Mouse (Mus musculus) midbrain, embryonic 15.5 days (tissue): ENCODE results near the gene Akap13. TPM values are rescaled to one million over a fixed set of nuclear protein-coding genes. Genes with fewer than 3 reads are reported as not detected.

Experiments
- ATAC-seq: fragments of 200-750 bp; cut with Nextera tagmentation; replicated peaks from 2 replicates; pipeline ENCODE4 v1.8.0; 2017; ENCODE audit warnings: moderate TSS enrichment
- H3K27ac ChIP-seq: fragments of 300-500 bp; sonication (generic); 2 replicates; pipeline ENCODE4 v1.5.1; 2015; ENCODE audit warnings: mild to moderate bottlenecking, inconsistent platforms
- H3K27me3 ChIP-seq: fragments of 300-500 bp; sonication (generic); replicated peaks from 2 replicates; pipeline ENCODE4 v1.6.1; 2015; ENCODE audit warnings: inconsistent platforms
- H3K36me3 ChIP-seq: fragments of 300-500 bp; sonication (generic); replicated peaks from 2 replicates; pipeline ENCODE4 v1.6.1; 2015; ENCODE audit warnings: inconsistent platforms
- H3K4me1 ChIP-seq: fragments of 300-500 bp; sonication (generic); 2 replicates; pipeline ENCODE4 v1.6.1; 2015; ENCODE audit warnings: inconsistent platforms
- H3K4me2 ChIP-seq: fragments of 300-500 bp; sonication (generic); 2 replicates; pipeline ENCODE4 v1.6.1; 2015; ENCODE audit warnings: inconsistent platforms, mild to moderate bottlenecking, moderate library complexity
- H3K4me3 ChIP-seq: fragments of 300-500 bp; sonication (generic); 2 replicates; pipeline ENCODE4 v1.5.1; 2015; ENCODE audit warnings: mild to moderate bottlenecking, inconsistent platforms
- H3K9ac ChIP-seq: fragments of 300-500 bp; sonication (generic); 2 replicates; pipeline ENCODE4 v1.6.1; 2015; ENCODE audit warnings: mild to moderate bottlenecking, inconsistent platforms
- H3K9me3 ChIP-seq: fragments of 300-500 bp; sonication (generic); 2 replicates; pipeline ENCODE4 v1.6.1; 2016; ENCODE audit warnings: inconsistent platforms
- WGBS: fragments of 180-500 bp; shearing (Covaris S2); methylation state at CpG from one replicate; pipeline ENCODE4 v1.1.7; 2015; ENCODE audit warnings: mixed read lengths; 5-methylcytosine and 5-hydroxymethylcytosine counted together
- polyA plus RNA-seq: library from polyadenylated mRNA; unstranded; fragments of >200 nt; fragmentation: Nextera tagmentation; extraction: Ambion mirVana; gene quantifications from 2 replicates; pipeline ENCODE4 v1.2.1, GENCODE M21; 2015

Akap13 gene
- polyA plus RNA-seq, 1 experiment from 2014 or later, result 16.1 TPM

- Histone ChIP-seq H3K9ac (no peak overlapping the region), H3K9me3 (no peaks in the 10 kb centered on the region), H3K27me3 (no peaks in the 10 kb centered on the region), H3K36me3 (no peaks in the 10 kb centered on the region), H3K4me1 (no peaks in the 10 kb centered on the region), H3K4me3 (no peak overlapping the region), H3K4me2 (no peak overlapping the region), H3K27ac (no peak overlapping the region)
- ATAC-seq, result no peak
- WGBS, result 91% methylated on average over 4 of the region's 4 CpGs
Measured at GRCm38 (mm10) chr7:75500793-75501192, 45.5 kb downstream of the Akap13 start.

GRCm38 (mm10) chr7:75504524-75504923 lies 49.2 kb downstream of the Akap13 start:
- Histone ChIP-seq H3K27ac (no peak overlapping the region), H3K4me1 (no peaks in the 10 kb centered on the region), H3K4me3 (no peak overlapping the region), H3K36me3 (no peaks in the 10 kb centered on the region), H3K27me3 (no peaks in the 10 kb centered on the region), H3K9ac (no peak overlapping the region), H3K4me2 (no peak overlapping the region), H3K9me3 (no peaks in the 10 kb centered on the region)
- ATAC-seq, result no peak
- 64% methylated on average over 2 of the region's 2 CpGs for WGBS

- H3K4me3 ChIP-seq, result no peak overlapping the region
- no peaks in the 10 kb centered on the region for H3K27me3 ChIP-seq
- ATAC-seq, result no peak
- H3K9ac ChIP-seq, result no peak overlapping the region
- H3K4me2 ChIP-seq, result no peak overlapping the region
- H3K4me1 ChIP-seq, result no peaks in the 10 kb centered on the region
- no peak overlapping the region for H3K27ac ChIP-seq
- no peaks in the 10 kb centered on the region for H3K9me3 ChIP-seq
- 89% methylated on average over 4 of the region's 4 CpGs for WGBS
- no peaks in the 10 kb centered on the region for H3K36me3 ChIP-seq
Measured at GRCm38 (mm10) chr7:75506628-75507027, 51.3 kb downstream of the Akap13 start.

- WGBS, result 72% methylated on average over 5 of the region's 5 CpGs
Measured at GRCm38 (mm10) chr7:75509085-75509873, 53.9 kb downstream of the Akap13 start.

GRCm38 (mm10) chr7:75515472-75515871 lies 60.1 kb downstream of the Akap13 start:
- no peaks in the 10 kb centered on the region for H3K27me3 ChIP-seq
- H3K27ac ChIP-seq, result no peak overlapping the region
- H3K36me3 ChIP-seq, result no peaks in the 10 kb centered on the region
- no peaks in the 10 kb centered on the region for H3K9me3 ChIP-seq
- no peak overlapping the region for H3K4me2 ChIP-seq
- 0 out of 2 replicates have a peak, but pooled peaks cover 5% of the 10 kb centered on the region for H3K4me1 ChIP-seq
- no peak for ATAC-seq
- no peak overlapping the region for H3K9ac ChIP-seq
- 62% methylated on average over 6 of the region's 6 CpGs for WGBS
- no peak overlapping the region for H3K4me3 ChIP-seq

More at GRCm38 (mm10) chr7:75509085-75509873, 53.9 kb downstream of the Akap13 start:
- Histone ChIP-seq H3K27me3 (no peaks in the 10 kb centered on the region), H3K36me3 (no peaks in the 10 kb centered on the region), H3K4me3 (no peak overlapping the region), H3K9me3 (no peaks in the 10 kb centered on the region), H3K4me2 (no peak overlapping the region), H3K4me1 (no peaks in the 10 kb centered on the region), H3K27ac (no peak overlapping the region), H3K9ac (no peak overlapping the region)
- ATAC-seq, result no peak

GRCm38 (mm10) chr7:75516716-75517619 lies 61.6 kb downstream of the Akap13 start:
- no peaks in the 10 kb centered on the region for H3K36me3 ChIP-seq
- no peak for ATAC-seq
- H3K4me2 ChIP-seq, result no peak overlapping the region
- H3K27ac ChIP-seq, result no peak overlapping the region
- no peak overlapping the region for H3K4me3 ChIP-seq
- 0 out of 2 replicates have a peak, but pooled peaks cover 7% of the 10 kb centered on the region for H3K4me1 ChIP-seq
- no peak overlapping the region for H3K9ac ChIP-seq
- H3K9me3 ChIP-seq, result no peaks in the 10 kb centered on the region
- WGBS, result 87% methylated on average over 14 of the region's 14 CpGs
- H3K27me3 ChIP-seq, result no peaks in the 10 kb centered on the region

- no peak for ATAC-seq
- Histone ChIP-seq H3K9ac (no peak overlapping the region), H3K4me1 (0 out of 2 replicates have a peak, but pooled peaks cover 7% of the 10 kb centered on the region), H3K4me3 (no peak overlapping the region), H3K36me3 (no peaks in the 10 kb centered on the region), H3K27me3 (no peaks in the 10 kb centered on the region), H3K4me2 (no peak overlapping the region), H3K9me3 (no peaks in the 10 kb centered on the region), H3K27ac (no peak overlapping the region)
- WGBS, result 33% methylated on average over 6 of the region's 6 CpGs
Measured at GRCm38 (mm10) chr7:75520531-75520930, 65.2 kb downstream of the Akap13 start.

- no peak for ATAC-seq
- no peak overlapping the region for H3K4me2 ChIP-seq
- H3K9ac ChIP-seq, result no peak overlapping the region
- H3K36me3 ChIP-seq, result no peaks in the 10 kb centered on the region
- H3K4me3 ChIP-seq, result no peak overlapping the region
- H3K4me1 ChIP-seq, result 0 out of 2 replicates have a peak, but pooled peaks cover 7% of the 10 kb centered on the region
- 32% methylated on average over 3 of the region's 3 CpGs for WGBS
- no peaks in the 10 kb centered on the region for H3K9me3 ChIP-seq
- H3K27ac ChIP-seq, result no peak overlapping the region
- no peaks in the 10 kb centered on the region for H3K27me3 ChIP-seq
Measured at GRCm38 (mm10) chr7:75521199-75521598, 65.9 kb downstream of the Akap13 start.

- no peak for ATAC-seq
- H3K4me2 ChIP-seq, result no peak overlapping the region
- H3K4me3 ChIP-seq, result no peak overlapping the region
- H3K9ac ChIP-seq, result no peak overlapping the region
- no peaks in the 10 kb centered on the region for H3K36me3 ChIP-seq
- 0 out of 2 replicates have a peak, but pooled peaks cover 7% of the 10 kb centered on the region for H3K4me1 ChIP-seq
- no peaks in the 10 kb centered on the region for H3K9me3 ChIP-seq
- no peaks in the 10 kb centered on the region for H3K27me3 ChIP-seq
- H3K27ac ChIP-seq, result no peak overlapping the region
- WGBS, result 90% methylated on average over 3 of the region's 3 CpGs
Measured at GRCm38 (mm10) chr7:75522226-75522625, 66.9 kb downstream of the Akap13 start.

GRCm38 (mm10) chr7:75524789-75525569 lies 69.6 kb downstream of the Akap13 start:
- Histone ChIP-seq H3K27me3 (no peaks in the 10 kb centered on the region), H3K4me1 (0 out of 2 replicates have a peak, but pooled peaks cover 2% of the 10 kb centered on the region), H3K4me2 (no peak overlapping the region), H3K9ac (no peak overlapping the region), H3K27ac (no peak overlapping the region), H3K36me3 (no peaks in the 10 kb centered on the region), H3K4me3 (no peak overlapping the region), H3K9me3 (no peaks in the 10 kb centered on the region)
- no peak for ATAC-seq

- no peak overlapping the region for H3K9ac ChIP-seq
Measured at GRCm38 (mm10) chr7:75525716-75526401, 70.5 kb downstream of the Akap13 start.

More at GRCm38 (mm10) chr7:75525716-75526401, 70.5 kb downstream of the Akap13 start:
- H3K9me3 ChIP-seq, result no peaks in the 10 kb centered on the region
- no peak overlapping the region for H3K4me2 ChIP-seq
- no peak overlapping the region for H3K27ac ChIP-seq
- no peak for ATAC-seq
- H3K36me3 ChIP-seq, result no peaks in the 10 kb centered on the region
- H3K27me3 ChIP-seq, result no peaks in the 10 kb centered on the region
- WGBS, result 88% methylated on average over 4 of the region's 4 CpGs
- no peak overlapping the region for H3K4me3 ChIP-seq
- H3K4me1 ChIP-seq, result no peaks in the 10 kb centered on the region
